12 mouse cellular contexts compared by ENCODE assay signal in genomic region chr3:100911498-100912213, GRCm38 (mm10). TPM values are rescaled to one million over a fixed set of nuclear protein-coding genes. Genes with fewer than 3 reads are reported as not detected.
A peak's percentile ranks its signal among the peaks of the same experiment; 100 is the strongest.
DNase-seq lines count a peak whose midpoint lies in the region; ATAC-seq and TF ChIP-seq lines count a peak whose summit lies in the region.
"Had no signal": no experiment of that assay in that cellular context is flagged by ENCODE, and none has a peak within 500 bp of the region (broad histone marks: within the 10 kb centered on the region; RNA-seq: fewer than 3 reads in every experiment).

No protein-coding gene starts in this region.

- TF ChIP-seq EP300 in stomach, postnatal 0 days (optimal IDR thresholded peaks at IDR 0.05): no peak

- 75% methylated on average over 7 of the region's 7 CpGs for WGBS in hindbrain, embryonic 16.5 days
- WGBS in hindbrain, embryonic 10.5 days: 85% methylated on average over 7 of the region's 7 CpGs
- 69% methylated on average over 7 of the region's 7 CpGs for WGBS in midbrain, postnatal 0 days
- WGBS in midbrain, embryonic 10.5 days: 82% methylated on average over 7 of the region's 7 CpGs
- 72% methylated on average over 7 of the region's 7 CpGs for WGBS in hindbrain, postnatal 0 days
- 33% methylated on average over 7 of the region's 7 CpGs for WGBS in stomach, postnatal 0 days

- no peaks in the 10 kb centered on the region for H3K4me1 ChIP-seq in hindbrain, embryonic 16.5 days (ENCODE audit: control insufficient read depth, insufficient read depth, low read depth, low read length)
- H3K4me1 ChIP-seq in hindbrain, embryonic 10.5 days (replicated peaks): no peaks in the 10 kb centered on the region
- H3K4me1 ChIP-seq in midbrain, postnatal 0 days (ENCODE audit: insufficient read depth, low read length): no peaks in the 10 kb centered on the region
- H3K4me1 ChIP-seq in midbrain, embryonic 10.5 days: no peaks in the 10 kb centered on the region
- H3K4me1 ChIP-seq in hindbrain, postnatal 0 days (ENCODE audit: insufficient read depth, low read length): 0 out of 2 replicates have a peak, but pooled peaks cover 2% of the 10 kb centered on the region
- H3K4me1 ChIP-seq in stomach, postnatal 0 days (replicated peaks; ENCODE audit: control insufficient read depth, insufficient read depth): no peaks in the 10 kb centered on the region; the same call in 1 of the 2 replicates
- H3K4me1 ChIP-seq: forebrain, embryonic 10.5 days; lung, embryonic 15.5 days had no signal

- H3K4me3 ChIP-seq in hindbrain, embryonic 16.5 days (ENCODE audit: low read length): no peak overlapping the region
- H3K4me3 ChIP-seq in hindbrain, embryonic 10.5 days: no peak overlapping the region
- no peak overlapping the region for H3K4me3 ChIP-seq in midbrain, postnatal 0 days (ENCODE audit: low read depth, low read length)
- no peak overlapping the region for H3K4me3 ChIP-seq in midbrain, embryonic 10.5 days
- no peak overlapping the region for H3K4me3 ChIP-seq in hindbrain, postnatal 0 days (ENCODE audit: low read length)
- H3K4me3 ChIP-seq in stomach, postnatal 0 days (ENCODE audit: low read depth, low read length): no peak overlapping the region
- H3K4me3 ChIP-seq: forebrain, embryonic 10.5 days; layer of hippocampus, adult 2 months; lung, embryonic 15.5 days had no signal

- TF ChIP-seq CTCF in midbrain, postnatal 0 days (IDR thresholded peaks at IDR 0.05): no peak
- TF ChIP-seq CTCF in hindbrain, postnatal 0 days (IDR thresholded peaks at IDR 0.05; ENCODE audit: low read depth): no peak
- no peak for TF ChIP-seq CTCF in stomach, postnatal 0 days (IDR thresholded peaks at IDR 0.05; ENCODE audit: low read depth)

- no peak for DNase-seq in hindbrain, embryonic 10.5 days (ENCODE audit: low spot score)
- no peak for DNase-seq in midbrain, postnatal 0 days (ENCODE audit: low spot score)
- no peak for DNase-seq in midbrain, embryonic 10.5 days (ENCODE audit: low spot score)
- no peak for DNase-seq in hindbrain, postnatal 0 days (ENCODE audit: low spot score)
- DNase-seq in stomach, postnatal 0 days (ENCODE audit: low spot score): no peak
- no peak for DNase-seq in cerebellum, postnatal 25 days
- DNase-seq: heart, postnatal 14 days; thymus, postnatal 25 days had no signal

- peak; percentile 50; the same call in 1 of the 2 replicates for ATAC-seq in hindbrain, embryonic 16.5 days
- peak; percentile 26; the same call in 1 of the 2 replicates for ATAC-seq in midbrain, postnatal 0 days (ENCODE audit: low FRiP score)
- 0 out of 2 replicates have a peak, but pooled peaks have one; percentile 41 for ATAC-seq in hindbrain, postnatal 0 days
- ATAC-seq in stomach, postnatal 0 days (ENCODE audit: low FRiP score, low TSS enrichment): peak; percentile 72

- no peak overlapping the region for H3K4me2 ChIP-seq in hindbrain, embryonic 16.5 days (ENCODE audit: low read length)
- H3K4me2 ChIP-seq in midbrain, postnatal 0 days (ENCODE audit: low read depth, low read length, poor library complexity, severe bottlenecking): no peak overlapping the region
- H3K4me2 ChIP-seq in hindbrain, postnatal 0 days (ENCODE audit: low read depth, low read length): no peak overlapping the region
- no peak overlapping the region for H3K4me2 ChIP-seq in stomach, postnatal 0 days (replicated peaks; ENCODE audit: low read depth)
- H3K4me2 ChIP-seq: lung, embryonic 15.5 days had no signal

- no peaks in the 10 kb centered on the region for H3K9me3 ChIP-seq in hindbrain, embryonic 16.5 days (ENCODE audit: control insufficient read depth, low read length)
- H3K9me3 ChIP-seq in hindbrain, embryonic 10.5 days: no peaks in the 10 kb centered on the region
- H3K9me3 ChIP-seq in midbrain, postnatal 0 days (ENCODE audit: low read length): no peaks in the 10 kb centered on the region
- no peaks in the 10 kb centered on the region for H3K9me3 ChIP-seq in midbrain, embryonic 10.5 days (replicated peaks)
- H3K9me3 ChIP-seq in hindbrain, postnatal 0 days (ENCODE audit: low read length): no peaks in the 10 kb centered on the region
- H3K9me3 ChIP-seq in stomach, postnatal 0 days (ENCODE audit: control insufficient read depth, low read length): no peaks in the 10 kb centered on the region
- H3K9me3 ChIP-seq: forebrain, embryonic 10.5 days; lung, embryonic 15.5 days had no signal

- H3K36me3 ChIP-seq in hindbrain, embryonic 16.5 days (ENCODE audit: control insufficient read depth, insufficient read depth, low read length): no peaks in the 10 kb centered on the region
- H3K36me3 ChIP-seq in hindbrain, embryonic 10.5 days: no peaks in the 10 kb centered on the region
- no peaks in the 10 kb centered on the region for H3K36me3 ChIP-seq in midbrain, postnatal 0 days (ENCODE audit: insufficient read depth, low read length)
- H3K36me3 ChIP-seq in midbrain, embryonic 10.5 days: no peaks in the 10 kb centered on the region
- no peaks in the 10 kb centered on the region for H3K36me3 ChIP-seq in hindbrain, postnatal 0 days (ENCODE audit: insufficient read depth, low read length)
- no peaks in the 10 kb centered on the region for H3K36me3 ChIP-seq in stomach, postnatal 0 days (ENCODE audit: control insufficient read depth, insufficient read depth, low read length)
- H3K36me3 ChIP-seq: forebrain, embryonic 10.5 days; lung, embryonic 15.5 days had no signal

- no peak overlapping the region for H3K9ac ChIP-seq in hindbrain, embryonic 16.5 days (ENCODE audit: low read depth, low read length)
- H3K9ac ChIP-seq in midbrain, postnatal 0 days (replicated peaks; ENCODE audit: low read length, poor library complexity, severe bottlenecking): no peak overlapping the region
- H3K9ac ChIP-seq in hindbrain, postnatal 0 days (replicated peaks; ENCODE audit: low read length): no peak overlapping the region
- no peak overlapping the region for H3K9ac ChIP-seq in stomach, postnatal 0 days (ENCODE audit: low read length)
- H3K9ac ChIP-seq: lung, embryonic 15.5 days had no signal

- no peaks in the 10 kb centered on the region for H3K27me3 ChIP-seq in hindbrain, embryonic 16.5 days (replicated peaks; ENCODE audit: control insufficient read depth, insufficient read depth, low read length)
- H3K27me3 ChIP-seq in hindbrain, embryonic 10.5 days (ENCODE audit: insufficient read depth, poor library complexity, severe bottlenecking): no peaks in the 10 kb centered on the region
- H3K27me3 ChIP-seq in midbrain, postnatal 0 days (ENCODE audit: insufficient read depth, low read length): no peaks in the 10 kb centered on the region
- H3K27me3 ChIP-seq in midbrain, embryonic 10.5 days (ENCODE audit: low read depth, poor library complexity, severe bottlenecking): no peaks in the 10 kb centered on the region
- no peaks in the 10 kb centered on the region for H3K27me3 ChIP-seq in hindbrain, postnatal 0 days (ENCODE audit: insufficient read depth, low read length)
- no peaks in the 10 kb centered on the region for H3K27me3 ChIP-seq in stomach, postnatal 0 days (ENCODE audit: control insufficient read depth, insufficient read depth, low read length)
- H3K27me3 ChIP-seq: lung, embryonic 15.5 days had no signal

- no peak overlapping the region for H3K27ac ChIP-seq in hindbrain, embryonic 16.5 days (ENCODE audit: low read depth, low read length)
- no peak overlapping the region for H3K27ac ChIP-seq in hindbrain, embryonic 10.5 days
- no peak overlapping the region for H3K27ac ChIP-seq in midbrain, postnatal 0 days (ENCODE audit: low read depth, low read length)
- H3K27ac ChIP-seq in midbrain, embryonic 10.5 days (replicated peaks): no peak overlapping the region
- H3K27ac ChIP-seq in hindbrain, postnatal 0 days: no peak overlapping the region
- H3K27ac ChIP-seq in stomach, postnatal 0 days (replicated peaks): peak overlapping the region; percentile 63
- H3K27ac ChIP-seq: forebrain, embryonic 10.5 days; layer of hippocampus, adult 2 months; lung, embryonic 15.5 days had no signal

RNA-seq across cellular contexts. Expression of gene Trim45, which starts 10.3 kb away (rescaled TPM):
- 7.6 and 8.7 TPM in 2 replicates for polyA plus RNA-seq in hindbrain, embryonic 16.5 days (2015; fragmentation: Nextera tagmentation; extraction: Ambion mirVana)
- 5.0 and 7.9 TPM in 2 replicates for polyA plus RNA-seq in hindbrain, embryonic 10.5 days (2016; fragmentation: Nextera tagmentation; extraction: Ambion mirVana)
- total RNA-seq in midbrain, postnatal 0 days (2014; rRNA removed): 6.7 and 8.9 TPM in 2 replicates
- 5.1 and 5.8 TPM in 2 replicates for polyA plus RNA-seq in midbrain, postnatal 0 days (2015; fragmentation: Nextera tagmentation; extraction: Ambion mirVana)
- 5.3 and 6.1 TPM in 2 replicates for polyA plus RNA-seq in midbrain, embryonic 10.5 days (2016; fragmentation: Nextera tagmentation; extraction: Ambion mirVana)
- total RNA-seq in hindbrain, postnatal 0 days (2014; rRNA removed): 9.0 and 9.9 TPM in 2 replicates
- 5.2 and 5.9 TPM in 2 replicates for polyA plus RNA-seq in hindbrain, postnatal 0 days (2015; fragmentation: Nextera tagmentation; extraction: Ambion mirVana)
- 2.6 and 2.8 TPM in 2 replicates for polyA plus RNA-seq in stomach, postnatal 0 days (2015; fragmentation: Nextera tagmentation; extraction: Ambion mirVana)

RNA-seq across cellular contexts. Expression of gene Ttf2, which starts 57.8 kb away (rescaled TPM):
- polyA plus RNA-seq in hindbrain, embryonic 16.5 days (2015; fragmentation: Nextera tagmentation; extraction: Ambion mirVana): 3.6 and 4.8 TPM in 2 replicates
- 24.3 and 28.1 TPM in 2 replicates for polyA plus RNA-seq in hindbrain, embryonic 10.5 days (2016; fragmentation: Nextera tagmentation; extraction: Ambion mirVana)
- 3.6 and 3.7 TPM in 2 replicates for total RNA-seq in midbrain, postnatal 0 days (2014; rRNA removed)
- polyA plus RNA-seq in midbrain, postnatal 0 days (2015; fragmentation: Nextera tagmentation; extraction: Ambion mirVana): 1.5 and 1.9 TPM in 2 replicates
- 29.3 and 30.1 TPM in 2 replicates for polyA plus RNA-seq in midbrain, embryonic 10.5 days (2016; fragmentation: Nextera tagmentation; extraction: Ambion mirVana)
- total RNA-seq in hindbrain, postnatal 0 days (2014; rRNA removed): 6.7 and 8.4 TPM in 2 replicates
- polyA plus RNA-seq in hindbrain, postnatal 0 days (2015; fragmentation: Nextera tagmentation; extraction: Ambion mirVana): 3.3 and 3.9 TPM in 2 replicates
- 3.6 and 4.1 TPM in 2 replicates for polyA plus RNA-seq in stomach, postnatal 0 days (2015; fragmentation: Nextera tagmentation; extraction: Ambion mirVana)
